Mouse (Mus musculus) erythroid progenitor cell, adult 5-6 weeks (primary cell): ENCODE measurements around the gene Efnb1. TPM values are rescaled to one million over a fixed set of nuclear protein-coding genes. Genes with fewer than 3 reads are reported as not detected.

Experiments
- ATAC-seq: replicated peaks from 2 replicates; pipeline ENCODE4 v1.8.0; 2016; ENCODE audit warnings: moderate number of reproducible peaks, mild to moderate bottlenecking, moderate TSS enrichment, inconsistent platforms; ENCODE audit not compliant: poor library complexity, low FRiP score, severe bottlenecking
- total RNA-seq, 2 experiments: library from RNA; stranded (forward) in 1 of 2; stranded (reverse) in 1 of 2; fragments of 150-400 nt in 1 of 2; fragments of 186-747, 209-891 nt in 1 of 2; gene quantifications; 2 replicates each; pipeline versions ENCODE4 v1.2.3 to v1.2.4; 2015 to 2017; ENCODE audit warnings: low replicate concordance in 2 of 2

The Efnb1 gene
- not detected in 2 replicates for total RNA-seq (2015; ENCODE audit: low replicate concordance)
- 1.1 and 1.5 TPM in 2 replicates for total RNA-seq (2017; ENCODE audit: low replicate concordance)

DNA sequence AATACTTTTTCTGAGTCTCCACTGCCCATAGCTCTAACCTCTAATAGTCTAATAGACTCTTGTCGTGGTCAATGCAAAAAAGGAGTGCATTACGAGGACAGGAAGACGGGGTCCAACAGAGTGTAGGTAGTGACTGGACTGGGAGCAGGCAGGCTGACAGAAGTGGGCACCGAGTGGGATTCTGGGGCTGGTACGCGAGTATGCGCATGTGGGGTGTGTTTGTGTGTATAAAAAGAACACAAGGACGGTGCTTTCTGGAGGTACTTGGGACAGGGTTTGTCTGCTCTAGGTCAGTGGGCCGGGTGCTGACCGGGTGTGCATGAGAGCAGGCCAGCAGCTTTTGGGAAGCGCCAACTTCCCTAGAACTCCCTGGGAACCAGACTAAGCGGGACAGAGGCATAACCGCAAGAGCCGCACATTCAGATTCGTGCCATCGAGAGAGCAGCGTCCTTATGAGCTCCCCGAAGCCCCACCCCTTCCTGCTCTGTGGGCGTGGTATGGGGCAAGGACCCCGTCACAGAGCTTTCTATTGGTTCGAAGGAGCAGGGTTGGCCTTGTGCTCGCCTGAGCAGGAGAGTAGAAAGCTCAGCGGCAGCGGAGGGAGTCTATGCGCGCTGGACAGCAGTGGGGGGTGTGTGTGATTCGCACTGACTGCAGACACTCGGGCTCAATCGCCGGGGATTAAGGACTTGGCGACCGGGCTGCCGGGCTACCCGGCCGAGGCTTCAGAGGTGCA, at the start of gene Efnb1:
Gene Efnb1 (plus strand): TSS at position 608 of the 736 bp plus-strand sequence.
- peak; percentile 85 for ATAC-seq

DNA sequence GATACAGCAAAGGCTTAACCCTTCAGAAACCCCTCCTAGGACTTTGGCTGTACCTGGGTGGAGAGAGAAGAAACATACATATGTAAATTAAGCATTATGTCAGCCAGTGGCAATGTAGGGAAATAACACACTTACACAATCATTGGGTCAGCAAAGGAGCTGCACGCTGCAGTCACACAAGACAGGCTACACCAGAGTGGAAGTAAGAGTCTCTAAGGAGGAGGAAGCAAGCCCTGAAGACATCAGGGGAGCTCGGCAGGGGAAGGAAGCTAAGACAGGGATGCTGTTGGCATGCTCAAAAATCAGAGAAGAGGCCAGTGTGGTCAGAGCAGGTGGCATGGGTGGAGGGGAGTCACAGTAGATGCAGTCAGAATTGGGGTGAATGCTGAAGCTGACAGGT, 43.2 kb upstream of the Efnb1 start:
- ATAC-seq, result no peak

DNA sequence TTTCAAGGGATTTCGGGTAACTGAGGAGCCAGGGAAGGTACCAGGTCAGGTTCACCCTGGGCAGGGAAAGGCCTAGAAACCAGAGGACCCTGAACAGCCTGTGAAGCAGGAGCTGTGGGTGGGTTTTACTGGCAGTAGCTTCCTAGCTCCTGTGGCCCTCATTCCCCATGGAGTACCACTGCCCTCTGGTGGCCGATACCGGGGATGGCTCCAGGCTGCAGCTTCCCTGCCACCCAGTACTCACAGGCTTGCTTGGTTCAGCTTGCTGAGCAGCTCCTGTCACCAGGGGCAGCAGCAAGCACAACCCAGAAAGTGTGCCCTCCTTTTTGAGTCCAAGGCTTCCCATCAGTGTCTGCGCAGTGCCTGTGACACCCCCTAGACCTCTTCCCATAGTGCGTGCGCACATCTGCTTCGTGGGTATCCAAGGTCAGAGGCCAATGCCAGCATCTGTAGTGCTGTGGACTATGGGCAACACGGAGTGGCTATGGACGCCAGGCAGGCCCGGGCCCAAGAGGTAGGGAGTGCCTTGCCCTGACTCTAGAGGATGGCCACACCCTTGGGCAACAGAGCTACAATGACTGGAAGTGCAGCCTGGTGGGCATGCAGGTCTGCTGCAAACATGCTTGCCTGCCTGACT, 24.7 kb upstream of the Efnb1 start:
- peak; percentile 68 for ATAC-seq

DNA sequence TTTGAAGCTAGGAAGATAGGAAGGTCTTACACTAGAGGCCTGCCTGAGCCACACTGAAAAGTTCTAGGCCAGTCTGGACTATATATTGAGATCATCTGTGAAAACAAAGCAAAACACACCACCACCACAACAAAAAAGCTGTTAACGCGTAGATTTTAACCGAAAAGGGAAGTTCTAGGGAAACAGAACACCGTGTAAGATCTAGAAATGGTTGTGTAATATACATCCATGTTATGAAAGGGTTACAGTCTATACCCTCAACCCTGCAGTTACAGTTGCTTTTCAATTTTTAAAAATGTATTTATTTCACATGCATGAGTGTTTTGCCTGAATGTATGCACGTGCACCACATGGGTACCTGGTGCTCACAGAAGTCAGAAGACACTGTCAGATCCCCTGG, 16.4 kb upstream of the Efnb1 start:
- no peak for ATAC-seq

DNA sequence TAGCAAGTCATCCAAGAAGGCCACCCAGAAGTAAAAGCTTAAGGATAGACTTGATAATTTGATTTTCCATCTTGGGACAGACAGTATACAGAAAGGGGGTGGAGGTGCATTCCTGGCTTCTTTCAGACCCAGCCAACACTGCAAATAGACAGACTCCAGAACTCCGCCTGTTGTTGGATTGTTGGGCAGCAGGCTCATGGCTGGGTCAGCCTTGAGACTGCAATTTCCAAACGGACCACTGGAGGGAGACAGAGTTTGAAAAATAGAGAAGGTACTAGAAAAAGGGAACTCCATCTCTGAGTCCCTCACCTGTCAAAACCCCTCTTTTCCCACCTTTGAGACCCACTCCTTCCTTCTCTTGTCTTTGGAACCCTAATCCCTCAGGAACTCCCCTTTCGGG, 5.9 kb upstream of the Efnb1 start:
- 0 out of 2 replicates have a peak, but pooled peaks have one; percentile 57 for ATAC-seq

DNA sequence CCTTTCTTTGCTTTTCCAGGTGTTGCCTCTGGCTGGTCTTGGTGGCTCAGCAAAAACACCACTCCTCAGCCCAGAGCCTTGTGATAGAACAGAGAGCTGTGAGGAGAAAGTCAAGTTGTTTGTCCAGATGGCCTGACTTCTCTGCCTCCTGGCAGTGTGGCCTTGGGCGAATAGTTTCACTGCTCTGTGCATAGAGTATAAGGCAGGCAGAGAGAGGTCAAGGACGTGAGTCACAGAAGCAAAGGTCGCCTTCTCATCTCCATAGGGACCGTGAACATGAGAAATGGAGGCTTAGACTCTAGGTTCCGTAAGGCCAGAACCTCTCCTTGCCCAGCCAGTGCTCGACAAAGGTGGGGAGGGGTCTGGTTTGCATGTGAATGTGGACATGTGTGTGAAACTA, 3.4 kb upstream of the Efnb1 start:
- ATAC-seq, result no peak

DNA sequence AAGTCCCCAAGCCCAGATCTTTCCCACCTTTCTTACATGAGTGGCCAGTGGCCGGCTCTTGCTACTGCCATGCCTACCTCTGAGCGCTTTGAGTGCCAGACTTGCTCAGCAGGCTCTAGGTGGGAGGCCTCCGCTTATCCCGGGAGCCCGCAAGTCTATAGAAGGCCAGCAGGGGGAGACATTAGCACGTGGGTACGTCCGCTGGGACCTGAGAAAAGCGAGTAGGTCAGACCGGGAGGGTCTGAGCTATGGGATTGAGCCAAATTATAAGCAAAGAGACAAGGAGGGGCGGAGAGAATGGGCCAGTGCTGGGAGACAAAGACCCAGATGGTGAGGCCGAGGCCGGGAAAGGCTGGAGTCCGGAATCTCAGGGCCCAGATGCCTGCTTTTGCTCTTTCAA, 1.0 kb upstream of the Efnb1 start:
- ATAC-seq, result 0 out of 2 replicates have a peak, but pooled peaks have one; percentile 57

DNA sequence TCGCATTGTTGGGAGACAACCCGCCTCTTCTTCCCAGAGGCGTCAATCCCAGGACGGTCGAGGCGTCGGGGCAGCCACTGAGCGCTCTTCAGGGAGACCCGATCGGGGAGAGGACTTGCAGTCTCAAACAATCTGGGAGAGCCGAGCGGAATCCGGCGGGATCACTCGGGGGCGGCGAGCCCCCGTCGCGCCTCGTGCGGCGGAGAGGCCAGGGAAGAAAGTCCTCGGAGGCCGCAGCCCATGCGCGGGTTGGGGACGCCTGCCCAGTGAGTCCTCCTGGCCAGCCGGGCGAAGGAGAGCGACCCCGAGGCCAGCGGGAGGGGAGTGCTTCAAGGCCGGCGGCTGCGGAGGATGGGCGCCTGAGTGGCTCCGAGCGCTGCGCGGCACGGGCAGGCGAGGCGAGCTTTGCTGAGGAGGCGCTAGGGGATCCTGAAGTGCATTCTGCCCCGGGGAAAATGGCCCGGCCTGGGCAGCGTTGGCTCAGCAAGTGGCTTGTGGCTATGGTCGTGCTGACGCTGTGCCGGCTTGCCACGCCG, 569 bp downstream of the Efnb1 start:
- ATAC-seq, result no peak

DNA sequence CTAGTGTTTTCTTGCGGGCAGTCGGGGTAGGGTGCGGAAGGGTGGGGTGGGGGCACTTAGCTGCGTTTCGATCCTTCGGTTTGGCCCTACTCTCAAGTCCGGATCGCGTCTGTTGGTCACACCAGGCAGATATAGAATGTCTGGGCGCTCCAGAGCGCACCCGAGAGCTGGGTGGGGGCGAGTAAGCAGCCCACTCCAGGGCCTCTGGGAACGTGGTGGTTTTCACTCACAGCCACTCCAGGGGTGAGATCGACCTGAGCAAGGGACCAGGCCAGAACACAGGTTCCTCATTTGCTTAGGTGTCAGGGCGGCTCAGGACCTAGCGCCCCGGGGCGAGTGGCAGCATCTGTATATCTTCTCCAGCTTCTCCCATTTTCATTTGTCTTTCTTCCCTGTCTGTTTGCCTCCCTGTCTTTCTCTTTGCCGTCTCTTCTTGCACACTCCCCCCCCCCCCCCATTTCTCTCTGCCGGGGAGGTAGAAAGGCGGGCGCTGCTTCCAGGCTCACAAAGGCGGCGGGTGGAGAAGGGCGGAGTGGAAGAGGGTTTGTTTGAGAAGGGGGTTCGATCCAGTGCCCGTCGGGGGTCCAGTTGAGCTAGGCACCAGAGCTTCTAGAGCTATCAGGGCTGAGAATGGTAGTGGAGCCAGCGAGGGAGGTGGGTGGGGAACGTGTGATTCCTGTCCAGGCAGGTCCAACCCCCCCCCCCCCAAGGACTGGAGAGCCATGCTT, 1.4 kb downstream of the Efnb1 start:
- no peak for ATAC-seq

DNA sequence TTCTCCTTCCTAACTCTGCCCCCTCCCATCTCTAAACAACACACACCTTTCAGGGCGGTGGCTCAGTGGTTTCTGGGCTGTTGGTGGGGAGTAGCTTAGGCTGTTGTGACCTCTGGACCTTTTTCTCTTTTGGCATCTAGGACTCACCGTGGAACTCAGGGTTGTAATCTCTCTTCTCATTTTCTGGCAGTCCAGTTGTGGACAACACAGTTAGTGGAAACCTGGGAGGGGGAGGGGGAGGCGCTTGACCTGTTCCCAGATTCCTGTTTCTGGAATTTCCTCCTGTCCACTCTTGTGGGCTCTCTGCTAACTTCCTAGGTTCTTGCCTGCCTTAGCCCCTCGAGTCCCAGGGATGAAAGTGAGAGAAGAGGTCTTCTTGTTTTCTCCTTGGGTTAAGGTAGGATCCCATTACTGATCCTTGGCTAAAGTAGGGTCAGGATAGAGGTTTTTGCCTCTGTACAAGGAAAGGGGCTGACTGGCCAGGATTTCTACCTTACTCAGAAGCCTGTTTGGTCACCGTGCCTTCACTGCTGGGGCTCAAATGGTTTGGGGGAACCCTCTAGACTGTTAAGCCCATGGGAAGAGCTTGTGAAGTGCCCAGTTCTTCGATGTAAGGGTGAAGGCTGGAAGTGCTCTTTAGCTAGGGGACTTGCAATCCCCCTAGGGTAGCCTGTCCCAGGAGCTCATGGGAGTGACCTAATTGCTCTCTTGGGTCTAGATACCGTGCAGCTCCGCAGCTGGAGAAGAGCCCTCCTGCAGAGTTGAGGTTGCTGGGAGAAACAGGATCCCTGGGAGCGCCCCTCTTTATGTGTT, 2.2 kb downstream of the Efnb1 start:
- no peak for ATAC-seq

DNA sequence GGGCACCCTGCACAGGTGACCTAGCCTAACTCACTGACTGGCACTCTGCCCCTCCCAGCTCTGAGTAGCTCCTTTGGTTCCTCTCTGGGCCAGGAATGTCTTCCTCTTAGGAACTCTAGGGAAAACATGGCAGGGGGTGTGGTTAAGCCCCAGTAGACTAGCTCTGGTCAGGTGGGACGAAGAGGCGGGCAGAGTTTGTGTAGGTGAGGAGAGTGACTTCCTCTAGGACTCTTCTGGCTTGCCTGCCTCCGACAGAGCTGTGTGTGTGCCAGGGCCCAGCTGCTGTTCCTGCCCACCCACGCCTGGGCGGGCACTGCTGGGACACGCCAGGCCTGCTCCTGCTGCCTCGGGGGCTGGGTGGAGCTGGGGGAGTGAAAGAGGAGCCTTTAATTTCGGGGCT, 5.1 kb downstream of the Efnb1 start:
- ATAC-seq, result no peak

DNA sequence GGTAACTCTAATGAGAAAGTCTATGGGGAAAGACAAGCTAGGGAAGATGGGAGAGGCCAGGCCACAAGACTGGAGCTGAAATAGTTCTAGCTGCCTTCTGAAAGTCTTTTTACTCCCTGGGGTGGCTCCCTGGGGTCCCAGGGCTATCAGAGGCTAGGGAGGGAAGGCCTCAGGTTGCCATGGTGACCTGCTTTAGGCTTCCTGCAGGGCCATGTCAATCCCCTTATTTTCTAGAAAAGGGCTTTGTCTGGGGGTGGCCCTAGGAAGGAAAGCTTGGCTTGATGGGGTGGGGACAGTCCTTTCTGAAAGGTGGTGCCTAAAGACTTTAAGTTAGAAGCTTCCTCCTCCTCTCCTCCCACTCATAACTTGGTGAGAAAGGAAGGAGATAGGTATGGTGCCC, 6.0 kb downstream of the Efnb1 start:
- no peak for ATAC-seq

DNA sequence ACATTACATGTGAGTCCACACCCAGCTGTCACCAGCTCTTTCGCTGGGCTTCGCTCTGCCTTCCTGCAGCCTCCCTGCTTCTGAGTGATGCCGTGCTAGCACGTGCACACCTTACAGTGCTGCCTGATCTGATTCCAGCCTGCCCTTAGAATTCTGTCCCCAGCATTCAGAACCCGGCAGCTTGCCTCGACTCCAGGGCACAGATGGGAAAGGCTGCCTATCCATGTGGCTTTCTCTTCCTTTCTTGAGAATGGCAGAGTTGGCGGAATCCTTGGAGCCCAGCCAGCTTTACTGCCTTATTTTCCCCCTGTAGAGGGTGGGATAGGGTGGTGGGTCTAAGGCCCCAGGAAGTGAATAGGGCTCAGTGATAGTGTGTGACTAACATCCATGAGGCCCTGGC, 9.6 kb downstream of the Efnb1 start:
- ATAC-seq, result no peak

DNA sequence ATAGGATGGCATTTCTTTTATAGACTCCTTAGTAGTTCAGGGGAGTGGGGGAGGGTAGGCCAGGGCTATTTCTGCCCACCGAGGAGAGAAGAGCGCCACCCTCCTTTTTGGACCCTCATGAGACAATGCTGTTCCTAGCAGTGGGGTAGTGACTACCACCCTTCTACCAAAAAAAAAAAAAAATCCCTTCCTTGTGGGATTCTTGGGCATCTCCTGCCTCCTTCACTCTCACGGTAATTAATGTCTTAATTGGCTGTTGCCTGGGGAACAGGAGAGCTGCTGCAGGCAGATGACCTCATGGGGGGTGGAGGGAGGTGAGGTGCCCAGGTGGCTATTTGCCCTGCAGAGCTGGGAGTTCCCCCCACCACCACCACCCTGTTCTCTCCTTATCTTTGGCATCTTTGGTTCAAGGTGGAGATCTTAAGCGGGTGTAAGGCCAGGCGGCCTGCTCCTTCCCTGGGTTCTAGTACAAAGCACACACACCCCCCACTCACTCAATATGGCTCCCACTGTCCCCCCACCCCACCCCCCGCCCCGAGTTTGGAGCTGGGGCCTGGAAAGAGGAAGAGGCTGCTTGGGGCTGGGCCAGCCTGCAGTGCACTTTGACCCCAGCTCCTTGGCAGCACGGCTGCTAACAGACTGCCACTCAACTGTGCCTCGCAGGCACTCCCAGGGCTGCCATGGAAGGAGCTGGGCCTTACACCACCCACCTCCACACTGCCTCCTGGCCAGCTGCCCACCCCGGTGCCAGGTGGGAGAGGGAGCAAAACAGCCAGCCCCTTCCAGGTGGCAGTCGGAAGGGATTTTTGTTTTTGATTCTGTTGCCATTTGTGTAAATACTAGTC, 12.4 kb downstream of the Efnb1 start:
- ATAC-seq, result no peak

DNA sequence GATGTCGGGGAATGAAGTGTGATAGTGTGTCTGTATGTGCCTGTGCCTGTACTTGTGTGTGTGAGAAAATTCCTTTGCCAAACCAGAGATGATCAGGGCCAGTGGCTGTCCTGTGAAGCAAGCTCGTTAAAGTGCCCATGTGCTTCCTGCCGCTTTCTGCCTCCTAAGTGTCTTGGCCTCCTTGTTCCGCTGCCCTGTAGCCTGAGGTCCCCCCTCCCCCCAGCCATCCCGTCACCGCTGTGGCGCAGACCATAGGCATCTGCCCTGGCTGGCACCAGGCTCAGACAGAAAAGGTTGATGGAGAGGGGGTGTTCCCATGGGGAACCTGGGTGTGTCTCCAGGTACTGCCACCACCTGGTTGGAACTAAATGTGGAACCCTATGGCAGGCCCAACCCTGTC, 13.1 kb downstream of the Efnb1 start:
- ATAC-seq, result no peak

DNA sequence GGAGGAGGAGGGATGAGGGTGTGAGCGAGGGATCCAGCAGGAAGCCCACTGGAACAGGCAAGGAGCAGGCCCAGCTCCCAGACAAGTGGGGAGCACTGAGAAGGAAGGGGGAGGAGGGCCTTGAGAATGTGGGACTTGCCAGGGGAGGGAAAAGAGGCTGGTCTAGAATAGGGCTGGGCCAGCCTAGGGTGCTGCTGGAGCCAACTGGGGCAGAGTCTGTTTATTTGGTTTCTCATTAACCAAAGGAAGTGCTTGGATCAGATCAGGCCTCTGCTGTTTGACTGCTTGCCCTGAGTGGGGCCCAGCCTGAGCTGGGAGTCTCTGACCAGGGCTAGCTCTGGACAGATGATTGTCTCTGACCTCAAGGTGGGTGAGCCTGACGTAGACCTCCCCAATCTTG, 14.0 kb downstream of the Efnb1 start:
- ATAC-seq, result no peak

DNA sequence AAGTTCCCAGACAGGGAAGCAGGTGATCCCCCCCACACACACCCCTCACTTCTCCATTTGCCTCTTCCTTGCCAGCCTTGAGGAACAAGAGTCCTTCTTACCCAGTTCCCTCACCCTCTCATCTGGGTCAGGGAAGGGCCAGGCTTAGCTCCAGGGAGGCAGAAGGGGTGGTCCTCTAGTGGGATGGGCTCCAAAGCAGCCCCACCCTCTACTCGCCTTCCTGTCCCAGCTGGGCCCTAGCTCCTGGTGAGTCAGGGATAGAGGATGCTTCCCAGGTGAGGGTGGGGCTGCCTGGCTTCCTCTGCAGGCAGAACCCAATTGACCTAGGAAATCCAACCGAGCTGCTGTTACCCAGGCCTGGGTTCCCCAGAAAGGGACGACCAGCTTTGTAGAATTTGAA, 14.8 kb downstream of the Efnb1 start:
- ATAC-seq, result no peak

DNA sequence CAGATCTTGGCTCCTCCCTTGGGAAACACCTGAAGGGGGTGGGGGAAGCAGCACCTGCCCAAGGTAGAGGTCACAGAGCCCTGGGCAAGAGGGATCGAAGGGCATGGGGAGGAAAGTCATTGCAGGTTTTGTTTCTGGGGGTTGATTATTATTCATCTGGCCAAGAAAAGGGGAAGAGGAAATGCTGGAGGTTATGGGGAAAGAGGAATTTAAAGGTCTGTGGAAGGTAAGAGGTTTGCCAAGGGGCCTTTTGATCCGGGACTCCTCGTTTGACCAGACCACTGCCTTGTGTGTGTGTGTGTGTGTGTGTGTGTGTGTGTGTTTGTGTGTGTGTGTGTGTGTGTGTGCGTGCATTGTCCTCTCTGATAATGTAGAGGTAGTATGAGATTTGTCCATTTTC, 15.5 kb downstream of the Efnb1 start:
- no peak for ATAC-seq

DNA sequence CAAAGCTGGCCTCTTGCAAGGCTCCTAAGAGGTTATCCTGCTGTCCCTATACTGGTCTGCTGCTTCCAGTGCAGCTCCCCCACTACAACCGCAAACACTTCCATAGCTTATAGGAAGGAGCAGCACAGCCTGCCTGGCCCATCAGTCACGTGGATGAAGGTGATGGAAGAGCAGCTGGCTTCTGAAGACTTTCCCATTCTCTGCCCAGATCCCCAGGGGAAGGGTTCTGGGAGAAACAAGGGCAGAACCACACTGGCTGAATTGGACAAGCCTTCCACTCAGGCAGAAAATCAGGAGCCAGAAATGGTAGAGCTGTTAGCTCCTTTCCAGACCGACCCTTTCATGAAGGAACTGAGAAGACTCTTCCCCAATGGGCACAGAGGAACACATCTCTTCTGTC, 16.2 kb downstream of the Efnb1 start:
- no peak for ATAC-seq
